Mouse (Mus musculus) liver, adult 10 weeks (tissue): ENCODE data around the gene Lrwd1. TPM values are rescaled to one million over a fixed set of nuclear protein-coding genes. Genes with fewer than 3 reads are reported as not detected.

Source experiments
- polyA plus RNA-seq: library from polyadenylated mRNA; stranded (reverse); fragments of 350-450 nt; fragmentation: Illumina TruSeq; extraction: RNeasy Lipid Tissue Mini Kit (QIAGEN cat#74804); gene quantifications from one replicate; pipeline ENCODE4 v1.2.3, GENCODE M21; 2014; ENCODE audit warnings: low read depth, low replicate concordance

Lrwd1 gene
- 0.56 TPM for polyA plus RNA-seq

GRCm38 (mm10) chr5:136135571-136136291 is at the start of gene Lrwd1, which contains the start of gene Alkbh4:
Lrwd1 (minus strand) TSS chr5:136136074.
Alkbh4 (plus strand) TSS chr5:136136146.

GRCm38 (mm10) chr5:136170512-136171362 is 34.9 kb upstream of the Lrwd1 start, which contains the start of gene Orai2:
Orai2 (minus strand) TSS chr5:136170713.

GRCm38 (mm10) chr5:136115891-136116783 is 19.7 kb downstream of the Lrwd1 start, which contains the start of gene Polr2j:
Polr2j (plus strand) TSS chr5:136116631.

GRCm38 (mm10) chr5:136083669-136084107 is 52.2 kb downstream of the Lrwd1 start, which contains the start of gene Rasa4:
Rasa4 (plus strand) TSS chr5:136083916.

Other genes with a start within 250 kb of the Lrwd1 start
- gene Hspb1, start 248.2 kb downstream of the Lrwd1 start, polyA plus RNA-seq, result 0.95 TPM
- 48.4 TPM for gene Ywhag, start 201.5 kb downstream of the Lrwd1 start, polyA plus RNA-seq
- gene Ssc4d, start 161.5 kb downstream of the Lrwd1 start, polyA plus RNA-seq, result 1.4 TPM
- not detected for gene Zp3, start 156.0 kb downstream of the Lrwd1 start, polyA plus RNA-seq
- gene Dtx2, start 141.3 kb downstream of the Lrwd1 start, polyA plus RNA-seq, result 0.32 TPM
- 0.40 TPM for gene Upk3b, start 97.6 kb downstream of the Lrwd1 start, polyA plus RNA-seq
- not detected for gene Upk3bl, start 81.6 kb downstream of the Lrwd1 start, polyA plus RNA-seq
- gene Rasa4, start 52.2 kb downstream of the Lrwd1 start, polyA plus RNA-seq, result 0.48 TPM
- 6.9 TPM for gene Polr2j, start 19.4 kb downstream of the Lrwd1 start, polyA plus RNA-seq
- gene Alkbh4, start 72 bp upstream of the Lrwd1 start, polyA plus RNA-seq, result 0.37 TPM
- gene Orai2, start 34.6 kb upstream of the Lrwd1 start, polyA plus RNA-seq, result 0.24 TPM
- 9.5 TPM for gene Prkrip1, start 62.9 kb upstream of the Lrwd1 start, polyA plus RNA-seq
- not detected for gene Sh2b2, start 110.5 kb upstream of the Lrwd1 start, polyA plus RNA-seq